Mouse (Mus musculus) heart, postnatal 36 days (tissue): Measurements from ENCODE around the gene Slc25a35. TPM values are rescaled to one million over a fixed set of nuclear protein-coding genes. Genes with fewer than 3 reads are reported as not detected.
"Not testable (repeated sequence)": the region's sequence is repeated elsewhere in the genome, so short reads cannot be mapped to it uniquely, and the experiment has no call there.

Experiments
- DNase-seq, 2 experiments: peaks; one replicate each; pipeline ENCODE4 v3.0.0; 2021 to 2022
- intact Hi-C: fragments of 180-260 bp; cut with DNase I; formaldehyde crosslinking; loops from one replicate; pipeline ENCODE4 v1.15.1; 2025
- total RNA-seq, 2 experiments: library from RNA; stranded (reverse); gene quantifications; 2 replicates each; pipeline ENCODE4 v1.2.3; 2021

The Slc25a35 gene
- total RNA-seq, 2 experiments from 2014 or later, result 5.0 to 5.8 TPM

DNA sequence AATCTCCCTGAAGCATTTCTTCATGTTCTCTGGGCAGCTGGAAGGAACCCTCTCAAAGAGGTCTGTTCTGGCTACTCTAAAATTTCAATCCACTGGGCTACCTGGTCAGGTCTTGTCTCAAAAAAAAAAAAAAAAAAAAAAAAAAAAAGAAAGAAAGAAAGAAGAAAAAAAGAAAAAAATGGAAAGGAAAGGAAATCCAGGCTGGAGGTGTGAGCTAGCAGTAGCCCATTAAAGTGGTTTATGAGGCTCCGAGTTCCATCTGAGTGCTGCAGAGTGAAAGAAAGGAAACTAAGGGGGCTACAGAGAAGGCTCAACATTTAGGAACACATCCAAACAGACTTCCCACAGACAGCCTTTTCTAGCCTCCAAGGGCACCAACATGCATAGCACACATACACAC lies 10.0 kb upstream of the Slc25a35 start:
- no peak for DNase-seq
- intact Hi-C loops, result loop anchor here (2.0 kb wide), 1 partner anchor 51 kb away; no protein-coding TSS in a partner anchor

DNA sequence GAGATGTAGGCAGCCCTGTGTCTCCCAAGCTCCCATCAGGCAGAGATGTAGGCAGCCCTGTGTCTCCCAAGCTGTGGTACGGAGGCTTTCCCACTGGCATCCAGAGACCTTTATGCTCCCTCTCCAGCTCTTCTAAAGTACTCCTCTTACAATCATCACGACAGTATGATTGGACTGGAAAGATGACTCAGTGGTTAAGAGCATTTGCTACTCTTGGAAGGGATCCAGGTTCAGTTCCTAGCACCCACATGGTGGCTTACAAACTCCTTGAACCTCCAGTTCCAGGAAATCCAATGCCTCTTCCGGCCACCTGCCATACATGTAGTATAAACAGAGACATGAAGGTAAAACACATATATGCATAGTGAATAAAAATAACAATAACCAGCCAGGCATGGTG lies 6.3 kb upstream of the Slc25a35 start:
- intact Hi-C loops, result no loop called here
- no peak for DNase-seq

DNA sequence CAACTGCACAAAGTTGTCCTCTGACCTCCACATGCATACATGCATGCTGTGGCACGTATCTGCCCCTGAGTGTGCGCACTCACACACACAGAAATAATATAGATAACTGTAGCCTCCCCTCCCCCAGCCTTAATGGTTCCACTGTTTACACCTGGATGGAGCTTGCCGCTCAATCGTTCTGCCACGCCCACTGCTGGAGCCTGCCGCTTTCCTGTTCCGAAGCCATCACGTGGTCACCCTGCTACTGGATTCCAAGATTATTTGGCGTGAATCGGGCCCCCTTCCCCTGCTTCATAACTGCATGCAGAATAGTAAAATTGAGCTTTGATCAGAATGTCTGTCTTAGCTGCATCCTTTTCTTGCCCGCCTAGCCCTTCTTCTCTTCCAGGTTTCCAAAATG lies 5.8 kb upstream of the Slc25a35 start:
- intact Hi-C loops, result not testable (repeated sequence)

DNA sequence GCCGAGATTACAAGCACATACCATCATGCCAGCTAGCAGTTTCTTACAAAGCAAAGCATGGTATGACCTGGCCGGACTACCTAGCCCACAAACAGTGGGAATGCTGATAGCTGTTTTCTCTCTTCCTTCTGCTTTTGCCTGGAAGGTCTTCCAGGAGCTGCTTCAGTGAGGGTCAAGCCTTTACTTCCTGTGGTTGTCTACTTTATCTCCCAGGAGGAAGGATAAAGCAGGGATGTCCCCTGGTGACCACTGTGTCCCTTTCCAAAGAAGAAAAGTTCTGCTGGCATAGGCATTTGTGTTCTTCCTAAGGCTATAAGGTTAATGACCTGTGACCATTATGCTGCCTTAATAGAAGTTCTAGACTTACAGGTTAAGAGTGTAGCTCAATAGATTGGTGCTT lies 4.5 kb upstream of the Slc25a35 start:
- no peak for DNase-seq
- intact Hi-C loops, result no loop called here

More for the DNA sequence above, 5.8 kb upstream of the Slc25a35 start:
- DNase-seq, result not testable (repeated sequence)

DNA sequence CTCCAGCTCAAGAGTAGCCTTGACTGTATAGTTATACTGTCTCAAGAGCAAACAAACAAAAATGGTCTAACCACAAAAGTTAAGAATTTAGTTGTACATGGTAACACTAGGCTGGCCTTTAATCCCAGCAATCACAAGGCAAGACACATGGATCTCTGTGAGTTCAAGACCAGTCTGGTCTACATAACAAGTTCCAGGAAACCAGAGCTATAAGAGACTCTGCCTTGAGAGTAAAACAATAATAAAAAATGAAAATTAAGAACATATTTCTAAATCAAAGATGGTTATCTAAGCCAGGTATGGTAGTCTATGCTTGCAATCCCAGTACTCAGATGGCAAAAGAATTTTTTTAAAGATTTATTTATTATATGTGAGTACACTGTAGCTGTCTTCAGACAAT lies 2.9 kb upstream of the Slc25a35 start:
- no peak for DNase-seq
- intact Hi-C loops, result loop anchor here (5.0 kb wide), 1 partner anchor 47 kb away; no protein-coding TSS in a partner anchor

DNA sequence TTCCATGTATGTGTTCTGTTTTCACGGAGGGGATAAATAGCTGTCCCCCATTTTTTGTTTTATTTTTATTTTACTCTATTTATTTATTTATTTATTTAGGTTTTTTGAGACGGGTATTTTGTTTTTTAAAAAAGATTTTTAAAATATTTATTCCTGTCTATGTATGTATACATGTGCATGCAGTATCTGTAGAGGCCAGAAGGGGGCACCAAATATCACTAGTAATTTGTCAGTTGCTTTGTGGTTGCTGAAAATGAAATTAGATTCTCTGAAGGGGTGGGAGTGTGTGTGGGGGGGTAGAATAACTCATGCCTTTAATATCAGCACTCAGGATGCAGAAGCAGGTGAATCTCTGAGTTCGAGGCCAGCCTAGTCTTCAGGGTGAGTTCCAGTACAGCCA lies 2.1 kb upstream of the Slc25a35 start:
- DNase-seq, result peak; percentile 64 to 76
- intact Hi-C loops, result loop anchor here (2.0 to 5.0 kb wide), 2 partner anchors 46 to 71 kb away; no protein-coding TSS in a partner anchor

DNA sequence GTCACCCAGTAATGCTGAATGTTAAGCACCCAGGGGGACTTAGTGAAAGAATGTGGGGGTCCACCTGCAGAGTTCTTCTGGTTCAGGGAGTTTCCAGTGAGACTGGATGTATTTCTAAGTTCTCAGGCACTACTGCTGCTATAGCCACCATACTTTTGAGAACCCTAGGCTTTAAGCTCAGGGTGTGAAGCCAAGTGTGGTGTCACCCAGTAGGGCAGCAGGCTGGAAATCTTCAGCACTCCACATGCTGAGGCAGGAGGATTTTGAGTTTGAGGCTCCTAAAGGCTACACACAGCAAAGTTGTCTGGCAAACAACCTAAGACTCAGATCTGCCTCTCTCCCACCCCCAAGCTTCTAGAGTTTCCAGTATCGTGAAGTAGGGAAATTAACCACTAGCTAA lies 1.4 kb upstream of the Slc25a35 start:
- intact Hi-C loops, result loop anchor here (2.0 to 5.0 kb wide), 2 partner anchors 46 to 70 kb away; no protein-coding TSS in a partner anchor
- no peak for DNase-seq

DNA sequence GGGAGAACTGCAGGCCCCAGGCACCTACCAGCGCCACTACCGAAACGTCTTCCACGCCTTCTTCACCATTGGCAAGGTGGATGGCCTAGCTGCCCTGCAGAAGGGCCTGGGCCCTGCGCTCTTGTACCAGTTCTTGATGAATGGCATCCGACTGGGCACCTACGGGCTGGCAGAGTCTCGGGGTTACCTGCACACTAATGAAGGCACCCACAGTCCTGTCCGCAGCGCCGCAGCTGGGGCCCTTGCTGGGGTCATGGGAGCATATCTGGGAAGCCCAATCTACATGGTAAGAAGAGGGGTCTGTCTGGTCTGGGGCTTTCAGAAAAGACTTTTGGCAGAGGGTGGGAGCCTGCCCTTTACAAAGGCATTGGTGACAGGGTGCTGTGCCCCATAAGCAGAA lies 821 bp downstream of the Slc25a35 start:
- intact Hi-C loops, result loop anchor here (5.0 kb wide), 1 partner anchor 44 kb away; no protein-coding TSS in a partner anchor
- DNase-seq, result no peak

DNA sequence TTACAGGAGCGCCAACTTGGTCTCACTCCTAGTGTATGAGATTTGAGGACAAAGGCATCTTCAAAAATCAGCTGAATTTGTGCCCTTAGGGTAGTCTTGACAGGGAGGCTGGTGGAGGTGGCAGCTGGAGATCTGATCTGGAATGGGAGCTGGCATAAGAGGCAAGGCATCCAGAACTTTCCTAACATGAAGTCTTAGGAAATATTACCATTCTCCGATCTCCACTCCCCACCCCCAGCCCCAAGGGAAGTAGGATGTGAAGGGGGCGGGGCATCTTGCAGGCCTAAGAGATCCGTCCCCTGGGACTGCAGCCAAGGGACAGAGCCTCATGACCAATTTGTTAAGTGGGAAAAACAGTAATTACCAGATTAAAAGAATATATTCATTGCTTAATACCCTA lies 2.3 kb downstream of the Slc25a35 start:
- intact Hi-C loops, result no loop called here

DNA sequence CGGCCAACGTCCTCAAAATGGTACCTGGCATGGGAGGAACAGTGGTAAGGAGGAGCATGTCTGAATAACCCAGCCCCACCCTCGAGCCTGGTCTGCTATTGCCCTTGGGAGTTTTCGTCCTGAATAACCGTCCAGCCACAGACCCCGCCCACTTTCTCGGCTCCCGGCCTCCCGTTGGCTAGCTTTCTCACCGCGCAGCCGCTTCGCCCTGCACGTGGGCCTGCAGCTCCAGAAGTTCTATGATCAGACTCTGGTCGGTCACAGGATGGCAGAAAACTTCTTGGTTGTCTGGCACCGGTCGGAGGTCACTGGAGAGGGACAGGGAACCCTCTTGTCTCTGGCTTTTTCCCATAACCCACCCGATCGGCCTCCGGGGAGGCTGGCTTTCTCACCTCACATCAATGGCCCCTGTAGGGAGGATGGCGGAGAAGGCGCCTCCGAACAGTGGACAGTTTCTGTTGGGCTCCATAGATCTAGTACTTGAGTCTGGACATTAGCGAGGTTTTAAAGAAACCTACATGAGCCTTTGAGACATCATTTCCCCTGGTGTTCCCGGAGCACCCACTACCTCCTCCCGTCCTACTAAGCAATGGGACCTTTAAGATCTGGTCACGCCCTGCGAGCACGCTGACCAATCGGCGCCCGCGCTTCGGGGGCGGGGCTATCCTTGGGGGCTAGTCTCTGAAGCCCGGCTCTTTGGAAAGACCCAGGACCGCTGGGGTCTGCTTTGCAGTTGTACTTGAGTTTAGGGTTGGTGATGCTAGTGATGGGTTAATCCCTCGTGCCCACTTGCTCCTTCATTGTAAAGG lies 5.5 kb downstream of the Slc25a35 start:
- intact Hi-C loops, result not testable (repeated sequence)
- peak; percentile 85 for DNase-seq

More for the DNA sequence above, 2.3 kb downstream of the Slc25a35 start:
- peak in 1 of 2 experiments; percentile 41 for DNase-seq

DNA sequence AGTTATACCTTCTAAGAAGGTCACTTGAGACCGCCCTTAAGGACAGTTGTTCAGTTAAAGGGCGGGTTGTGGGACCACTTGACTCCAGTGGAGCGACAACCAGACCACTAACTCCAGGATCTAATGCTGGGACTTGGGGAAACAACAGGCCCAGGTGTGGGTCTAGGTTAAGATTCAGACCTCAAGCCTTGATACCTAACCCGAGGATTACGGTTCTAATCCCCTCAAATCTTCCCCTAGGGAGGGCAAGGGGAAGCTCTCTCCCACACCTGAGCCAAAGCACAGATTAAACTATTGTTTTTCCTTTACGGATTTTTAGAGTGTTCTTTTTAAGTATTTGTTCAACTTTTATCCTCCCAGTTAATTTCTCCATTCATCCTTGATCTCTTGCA lies 6.1 kb downstream of the Slc25a35 start:
- intact Hi-C loops, result no loop called here
- DNase-seq, result no peak

DNA sequence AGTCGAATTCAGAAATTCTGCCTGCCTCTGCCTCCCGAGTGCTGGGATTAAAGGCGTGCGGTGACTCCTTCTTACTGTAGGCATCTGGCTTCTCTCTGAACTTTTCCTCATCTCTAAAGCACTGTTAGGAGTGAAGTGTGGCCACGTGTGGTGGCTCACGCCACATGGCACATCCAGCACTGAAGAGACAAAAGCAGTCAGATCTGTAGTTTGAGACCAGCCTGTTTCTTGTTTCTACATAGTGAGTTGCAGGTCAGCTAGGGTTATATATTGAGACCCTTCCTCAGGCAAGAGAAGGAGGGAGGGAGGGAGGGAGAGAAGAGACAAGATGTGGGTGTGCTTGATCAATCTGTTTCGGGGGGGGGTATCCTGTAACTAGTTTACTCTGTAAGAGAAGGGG lies 7.2 kb downstream of the Slc25a35 start, which contains the start of gene Rangrf:
Gene Rangrf, minus strand, starts transcription at position 101 of the 400 bp plus-strand sequence.
- intact Hi-C loops, result no loop called here
- no peak for DNase-seq

DNA sequence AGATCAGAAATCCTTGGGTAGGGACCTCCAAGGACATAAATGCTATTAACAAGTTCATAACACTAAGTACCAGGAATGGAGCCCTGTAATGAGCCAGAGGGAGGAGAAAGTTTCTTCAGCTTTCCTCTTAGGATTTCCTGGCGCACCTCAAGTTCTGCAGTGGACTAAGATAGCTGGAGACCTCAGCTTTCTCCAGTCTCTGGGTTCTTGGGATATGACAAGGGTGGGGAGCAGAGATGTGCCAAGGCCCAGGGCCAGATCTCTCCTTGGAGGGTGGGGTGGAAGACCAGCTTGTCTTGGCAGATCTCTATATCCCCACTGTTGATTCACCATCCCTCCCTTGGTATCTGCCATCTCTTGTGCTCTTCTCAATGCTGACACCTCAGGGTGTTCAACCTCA lies 7.7 kb downstream of the Slc25a35 start:
- intact Hi-C loops, result no loop called here
- no peak for DNase-seq

DNA sequence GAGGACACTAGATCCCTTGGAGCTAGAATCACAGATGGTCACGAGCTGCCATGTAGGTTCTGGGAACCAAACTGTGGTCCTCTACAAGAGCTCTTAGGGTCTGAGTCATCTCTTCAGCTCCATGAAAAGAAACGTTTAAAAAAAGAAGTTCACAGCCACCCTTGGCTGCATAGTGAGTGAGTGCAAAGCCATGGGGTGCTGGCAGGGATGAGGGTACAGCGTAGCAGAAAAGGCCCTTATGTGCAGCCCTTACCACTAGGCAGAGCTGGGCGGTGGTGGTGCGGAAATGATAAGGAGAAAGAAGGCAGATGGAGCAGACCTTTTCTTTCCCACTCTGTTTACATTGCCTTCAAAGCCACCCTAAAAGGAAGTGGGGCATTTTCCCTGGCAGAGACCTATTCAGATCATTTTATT lies 11.4 kb downstream of the Slc25a35 start:
- DNase-seq, result no peak
- intact Hi-C loops, result no loop called here

DNA sequence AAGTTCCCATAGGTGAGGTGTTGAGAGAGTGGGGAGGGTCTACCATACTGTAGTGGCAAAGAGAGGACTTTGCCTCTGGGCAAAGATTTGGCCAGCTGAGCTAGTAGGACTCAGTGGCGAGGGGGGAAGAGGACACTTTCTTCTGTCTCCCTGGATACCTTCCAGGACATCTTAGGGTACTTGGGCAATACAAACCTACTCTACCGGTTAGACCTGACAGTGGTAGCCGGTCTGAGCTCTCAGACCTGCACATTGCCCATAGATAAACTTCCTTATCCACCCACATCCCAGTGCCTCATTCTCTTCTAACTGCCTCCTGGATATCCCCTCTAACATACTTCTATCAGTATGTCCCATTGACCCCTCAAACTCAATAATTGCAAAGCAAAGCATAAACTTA lies 13.0 kb downstream of the Slc25a35 start:
- DNase-seq, result no peak
- intact Hi-C loops, result no loop called here

DNA sequence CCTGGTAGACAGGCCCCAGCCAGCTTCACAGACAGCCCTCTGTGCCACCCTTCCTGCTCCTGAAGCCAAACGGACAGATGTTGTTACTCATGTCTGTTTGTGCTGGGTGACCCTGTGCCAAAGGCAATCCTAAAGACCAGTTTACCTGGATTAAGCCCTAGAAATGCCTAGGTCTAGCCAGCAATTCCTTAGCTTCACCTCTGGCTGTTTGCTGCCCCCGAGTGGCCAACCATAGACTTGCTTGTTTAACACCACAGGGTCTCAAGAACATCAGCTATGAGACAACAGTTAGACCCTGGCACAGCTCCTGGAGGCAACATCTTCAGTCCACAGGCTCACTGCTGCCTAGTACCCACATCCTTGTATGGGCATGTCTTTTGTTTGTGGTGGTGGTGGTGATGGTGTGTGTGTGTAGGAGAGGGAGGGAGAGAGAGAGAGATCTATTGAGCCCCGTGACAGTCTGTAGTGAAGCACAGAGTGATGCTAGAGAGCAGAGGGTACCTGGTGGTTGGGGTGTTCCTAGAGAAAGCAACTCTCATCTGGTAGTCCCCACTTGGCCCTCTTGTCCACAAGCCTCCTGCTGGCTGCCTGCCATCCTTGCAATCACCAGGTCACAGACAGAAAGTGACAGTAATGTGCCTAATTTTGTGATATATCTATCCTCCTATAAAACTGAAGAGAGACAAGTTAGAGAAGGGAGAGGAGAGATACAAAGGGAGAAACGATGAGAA lies 14.9 kb downstream of the Slc25a35 start:
- intact Hi-C loops, result loop anchor here (1.0 kb wide), 2 partner anchors 16 to 79 kb away; no protein-coding TSS in a partner anchor

DNA sequence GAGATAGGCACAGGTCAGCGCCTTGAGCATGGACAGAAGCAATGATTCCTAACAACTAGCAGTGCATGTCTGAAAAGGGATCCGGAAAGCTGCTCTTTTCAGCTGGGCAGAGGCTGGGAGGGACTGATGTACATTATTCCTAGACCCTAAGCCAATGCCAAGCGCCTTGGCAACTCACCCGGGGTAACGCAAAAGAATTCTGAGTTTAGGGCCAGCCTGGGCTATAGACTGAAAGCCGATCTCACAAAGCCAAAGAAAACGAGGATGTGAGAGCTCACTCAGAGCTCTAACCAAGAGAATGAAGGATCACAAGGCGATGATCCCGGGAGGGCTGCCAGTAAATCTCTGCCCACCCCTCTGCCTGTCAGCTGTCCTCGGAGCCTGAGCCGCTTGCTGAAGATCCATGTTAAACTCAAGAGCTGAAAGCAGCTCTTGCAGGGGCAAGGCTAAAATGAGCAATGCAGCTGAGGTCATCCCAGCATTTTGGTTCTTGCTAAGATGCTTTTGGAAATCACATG lies 19.5 kb downstream of the Slc25a35 start:
- intact Hi-C loops, result no loop called here
- no peak for DNase-seq

More for the DNA sequence above, 14.9 kb downstream of the Slc25a35 start:
- DNase-seq, result peak; percentile 74 to 82

DNA sequence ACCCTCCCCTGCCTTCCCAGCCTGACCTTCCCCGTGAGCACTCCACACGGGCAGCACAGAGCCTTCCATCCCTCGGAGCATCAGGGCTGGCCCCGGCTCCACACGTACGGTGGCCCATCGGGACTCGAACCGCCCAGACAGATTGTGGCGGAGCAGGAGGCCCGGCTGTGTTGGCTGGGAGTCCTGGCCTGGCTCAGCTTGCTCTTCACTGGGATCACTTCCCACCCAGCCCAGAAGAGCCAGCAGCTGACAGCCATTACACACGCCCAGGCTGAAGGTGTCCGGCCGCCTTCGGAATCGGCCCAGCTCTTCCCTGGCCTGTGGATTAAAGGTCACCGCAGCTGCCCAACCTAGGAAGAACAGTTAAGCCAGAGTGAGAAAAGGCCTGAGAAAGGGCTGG lies 20.4 kb downstream of the Slc25a35 start:
- intact Hi-C loops, result no loop called here
- no peak for DNase-seq

DNA sequence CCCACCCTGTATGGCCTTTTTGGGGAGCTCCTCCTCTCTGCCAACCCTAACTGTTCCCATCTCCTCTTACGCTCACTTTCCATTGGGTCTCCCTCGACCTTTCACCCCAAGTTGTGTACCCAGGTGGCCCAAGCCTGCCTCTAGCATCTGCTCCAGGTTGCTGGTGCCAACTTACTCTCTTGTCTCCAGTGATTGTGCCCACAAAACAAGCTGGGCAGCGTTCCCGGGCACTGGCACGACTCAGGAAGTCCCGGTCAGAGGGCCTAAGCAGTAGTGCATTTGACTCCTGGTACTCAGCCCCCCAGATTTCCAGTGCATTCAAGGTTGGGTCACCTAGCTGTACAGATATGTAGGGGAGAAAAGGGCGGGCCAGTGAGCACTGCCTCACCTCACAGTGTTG lies 25.2 kb downstream of the Slc25a35 start:
- intact Hi-C loops, result no loop called here
- DNase-seq, result no peak

DNA sequence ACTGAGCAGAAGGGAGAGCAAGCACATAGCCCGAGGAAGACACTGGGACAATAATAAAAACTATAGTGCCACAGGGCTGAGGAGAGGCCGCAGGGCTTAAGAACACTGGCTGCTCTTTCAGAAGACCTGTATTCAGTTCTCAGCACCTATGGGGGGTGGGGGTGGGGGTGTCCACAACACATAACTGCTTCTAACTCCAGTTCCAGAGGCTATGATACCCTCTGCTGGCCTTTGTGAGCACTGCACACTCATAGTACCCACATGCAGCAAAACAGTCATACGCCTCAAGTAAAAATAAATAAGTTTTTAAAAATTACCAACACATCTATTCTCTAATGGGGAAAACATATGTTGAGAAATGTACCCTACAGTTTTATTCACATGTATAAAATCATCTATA lies 26.4 kb downstream of the Slc25a35 start:
- DNase-seq, result no peak
- intact Hi-C loops, result no loop called here

DNA sequence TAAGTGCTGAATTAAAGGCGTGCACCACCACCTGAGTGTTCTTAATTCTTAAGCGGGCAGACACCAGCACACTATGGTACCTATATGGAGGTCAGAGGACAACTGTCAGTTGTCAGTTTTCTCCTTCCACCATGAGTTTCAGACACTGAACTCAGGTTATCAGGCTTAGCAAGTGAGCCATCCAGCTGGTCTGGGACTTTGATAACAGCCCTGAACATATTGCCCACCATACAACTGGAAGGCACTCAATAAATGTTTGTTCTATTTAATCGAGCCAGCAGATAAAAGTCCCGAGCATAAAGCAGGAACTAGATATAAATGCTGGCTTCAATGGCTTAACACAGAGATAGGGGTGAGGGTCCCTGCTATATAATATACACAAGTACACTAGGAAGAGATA lies 29.1 kb downstream of the Slc25a35 start:
- intact Hi-C loops, result no loop called here
- no peak for DNase-seq
